Mouse (Mus musculus): Measurements from ENCODE around the gene Tekt3.

Gene Tekt3

DNA sequence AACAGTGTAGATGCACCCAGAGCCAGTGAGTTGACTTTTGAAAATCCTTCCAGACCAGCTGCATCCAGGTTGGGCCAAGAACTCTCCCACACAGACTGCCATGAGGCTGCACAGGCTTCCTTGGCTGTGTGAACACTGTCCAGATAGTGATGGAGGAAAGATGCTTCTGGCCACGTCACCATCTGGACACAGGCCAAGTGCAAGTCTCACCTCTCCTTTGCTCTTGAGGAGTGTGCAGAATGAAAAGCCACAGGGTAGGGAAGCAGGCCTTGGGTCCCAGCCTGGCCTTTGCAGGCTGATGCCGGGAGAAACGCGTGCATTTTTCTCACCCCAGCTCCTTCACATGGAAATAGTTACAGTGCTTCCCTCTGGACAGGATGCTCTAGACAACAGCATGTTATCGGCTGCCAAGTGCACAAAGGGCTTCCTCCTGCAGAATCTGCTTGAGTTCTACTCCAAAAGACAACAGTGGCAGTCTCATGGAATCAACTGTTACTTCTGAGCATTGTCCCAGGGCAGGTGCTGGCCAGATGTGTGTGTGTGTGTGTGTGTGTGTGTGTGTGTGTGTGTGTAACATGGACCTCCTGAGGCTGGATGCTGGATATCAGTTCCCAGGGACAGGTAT, 64.5 kb downstream of the Tekt3 start:
- no peak for DNase-seq (ENCODE audit: low read depth, low spot score)

DNA sequence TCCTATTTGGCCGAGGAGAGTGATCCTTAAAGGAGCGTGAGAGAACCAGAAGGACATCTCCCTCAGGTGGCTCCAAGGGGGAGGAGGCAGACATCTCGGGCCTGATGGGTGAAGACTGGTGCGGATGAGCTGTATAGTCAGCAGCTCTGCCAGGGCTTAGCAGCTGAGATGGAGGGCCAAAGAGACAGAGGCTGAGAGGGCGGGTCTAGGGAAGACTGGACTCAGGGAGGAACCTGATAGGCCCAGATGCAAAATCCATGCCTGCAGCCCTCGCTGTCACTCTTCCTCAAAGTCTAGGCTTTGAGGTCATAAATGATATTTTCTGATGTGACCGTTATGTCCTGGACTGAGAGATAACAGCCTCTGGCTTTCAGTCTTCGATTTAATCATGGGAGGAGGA, 65.5 kb downstream of the Tekt3 start:
- DNase-seq (ENCODE audit: low read depth, low spot score), result no peak

DNA sequence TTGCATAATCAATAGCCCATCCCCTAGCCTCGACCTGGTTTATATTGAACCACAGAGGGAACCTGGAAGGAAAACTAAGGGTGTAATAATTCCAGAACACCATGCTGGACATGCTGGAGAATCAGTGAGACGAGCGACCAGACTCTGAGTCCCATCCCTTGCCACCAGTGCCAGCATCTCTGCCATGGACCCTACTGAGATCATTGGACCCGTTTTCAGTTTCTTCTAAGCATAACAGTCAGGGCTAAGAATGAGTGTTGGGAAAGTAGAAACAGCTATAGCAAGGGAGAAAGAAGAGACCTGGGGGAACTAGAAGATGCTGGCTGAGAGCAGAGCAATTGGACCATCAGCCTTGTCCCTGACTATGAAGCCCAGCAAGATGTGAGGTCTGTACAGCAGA, 66.1 kb downstream of the Tekt3 start:
- no peak for DNase-seq (ENCODE audit: low read depth, low spot score)

DNA sequence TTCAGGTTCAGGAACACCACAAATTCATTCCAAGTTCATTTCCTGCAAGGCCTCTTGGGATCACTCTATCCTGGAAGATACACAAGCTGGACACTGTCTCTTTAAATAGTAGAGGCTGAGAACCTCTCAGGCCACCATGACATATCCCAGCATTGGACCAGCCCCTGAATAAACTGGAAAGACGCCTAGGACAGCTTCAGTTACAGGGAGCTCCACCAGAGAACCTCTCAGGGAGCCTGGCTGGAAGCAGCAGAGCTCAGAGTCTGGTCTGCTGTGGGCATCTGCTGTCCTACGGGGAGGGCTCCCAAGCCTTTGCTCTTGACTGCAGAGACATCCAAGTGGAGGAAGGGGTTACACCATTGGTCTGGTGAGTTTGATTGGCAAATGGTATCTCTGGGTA, 67.3 kb downstream of the Tekt3 start, which contains the start of gene Pmp22:
TSS of gene Pmp22 (plus strand) at position 199 of the 400 bp plus-strand sequence.
- no peak for DNase-seq (ENCODE audit: low read depth, low spot score)

DNA sequence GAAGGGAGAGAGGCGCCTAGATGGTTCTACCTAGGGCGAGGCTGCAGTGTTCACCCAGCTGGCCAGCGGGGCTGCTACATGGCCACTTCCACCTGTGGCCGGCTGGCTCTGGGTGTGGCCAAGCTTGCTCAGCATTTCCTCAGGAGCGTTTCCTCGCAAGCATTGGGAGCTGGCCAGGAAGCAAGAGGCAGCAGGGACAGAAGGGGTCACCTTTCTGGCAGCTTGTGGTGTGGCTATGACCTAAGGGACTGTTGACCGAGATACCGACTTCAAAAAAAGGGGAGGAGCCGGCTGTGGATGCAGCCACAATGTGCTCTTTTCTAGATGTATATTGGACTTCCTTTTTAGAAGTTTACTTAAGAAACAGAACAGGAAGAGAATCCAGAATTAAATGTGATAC, 67.9 kb downstream of the Tekt3 start:
- DNase-seq (ENCODE audit: low read depth, low spot score), result no peak

GRCm38 (mm10) chr11:63129840-63130239, 68.4 kb downstream of the Tekt3 start:
- DNase-seq (ENCODE audit: low read depth, low spot score), result no peak

DNA sequence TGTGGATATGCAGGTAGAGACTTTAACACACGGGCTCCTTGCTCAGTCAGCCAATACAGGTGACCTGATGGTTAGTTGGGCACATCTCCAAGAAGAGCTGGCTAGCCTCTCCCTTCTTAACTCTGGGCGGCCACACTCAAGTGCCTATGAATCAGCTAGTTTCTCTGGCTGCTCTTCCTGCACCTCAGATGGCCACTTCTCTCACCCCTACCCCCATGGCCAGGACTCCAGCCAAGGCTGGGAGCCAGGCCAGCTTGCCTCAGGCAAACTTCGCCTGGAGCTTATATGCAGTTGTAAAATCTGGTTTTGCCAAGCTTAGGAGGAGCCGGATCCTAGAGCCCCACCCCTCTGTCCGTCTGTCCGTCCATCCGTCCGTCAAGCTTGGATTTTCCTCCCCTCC, 69.0 kb downstream of the Tekt3 start:
- no peak for DNase-seq (ENCODE audit: low read depth, low spot score)

DNA sequence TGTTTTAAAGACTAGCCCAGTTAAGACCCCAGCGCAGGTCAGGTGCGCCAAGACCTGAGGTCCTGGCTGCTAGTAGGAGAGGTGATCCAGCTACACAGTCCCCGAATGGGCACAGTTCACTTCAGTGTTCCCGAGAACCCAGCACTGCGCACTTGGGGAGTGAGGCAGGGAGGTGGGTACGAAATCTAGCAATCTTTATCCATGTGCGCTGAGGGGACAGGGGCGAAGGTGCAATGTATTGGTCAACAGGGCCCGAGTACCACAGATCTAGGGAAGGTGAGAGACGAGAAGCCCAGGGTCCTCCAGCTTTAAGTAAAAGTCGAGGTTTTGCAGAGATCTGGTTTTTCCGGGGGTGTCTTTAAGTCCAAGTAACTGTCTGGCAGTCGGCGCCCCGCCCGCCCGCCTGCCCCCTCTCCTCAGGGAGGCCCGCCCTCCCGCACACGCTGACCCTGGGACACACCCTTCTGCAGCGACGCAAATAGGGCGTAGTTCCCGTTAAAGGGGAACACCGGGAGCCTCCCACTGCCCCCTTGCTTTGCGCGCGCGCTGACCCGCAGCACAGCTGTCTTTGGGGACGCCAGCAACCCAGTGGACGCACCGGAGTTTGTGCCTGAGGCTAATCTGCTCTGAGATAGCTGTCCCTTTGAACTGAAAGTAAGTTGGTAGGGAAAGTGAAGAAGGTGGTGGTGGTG, 69.7 kb downstream of the Tekt3 start:
- no peak for DNase-seq (ENCODE audit: low read depth, low spot score)

- no peak for DNase-seq (ENCODE audit: low read depth, low spot score)
These were observed 70.2 kb downstream of the Tekt3 start for GRCm38 (mm10) chr11:63131693-63132040.

DNA sequence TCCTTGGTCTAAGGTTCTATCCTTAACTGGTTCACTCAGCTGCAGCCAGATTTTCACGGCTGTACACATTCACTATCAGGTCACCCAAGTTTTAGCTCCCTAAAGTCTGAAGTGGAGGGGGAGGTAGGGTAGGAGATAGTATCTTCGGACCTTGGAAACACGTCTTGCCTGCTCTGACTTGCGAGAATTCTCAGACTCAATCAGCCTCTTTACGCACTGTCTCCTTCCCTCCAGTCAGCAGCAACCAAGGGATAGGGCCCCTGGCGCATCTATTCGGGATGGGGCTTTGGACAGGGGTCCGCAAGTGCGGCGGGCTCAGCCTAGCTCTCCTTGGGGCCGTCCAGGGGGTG, 70.7 kb downstream of the Tekt3 start:
- DNase-seq (ENCODE audit: low read depth, low spot score), result no peak

DNA sequence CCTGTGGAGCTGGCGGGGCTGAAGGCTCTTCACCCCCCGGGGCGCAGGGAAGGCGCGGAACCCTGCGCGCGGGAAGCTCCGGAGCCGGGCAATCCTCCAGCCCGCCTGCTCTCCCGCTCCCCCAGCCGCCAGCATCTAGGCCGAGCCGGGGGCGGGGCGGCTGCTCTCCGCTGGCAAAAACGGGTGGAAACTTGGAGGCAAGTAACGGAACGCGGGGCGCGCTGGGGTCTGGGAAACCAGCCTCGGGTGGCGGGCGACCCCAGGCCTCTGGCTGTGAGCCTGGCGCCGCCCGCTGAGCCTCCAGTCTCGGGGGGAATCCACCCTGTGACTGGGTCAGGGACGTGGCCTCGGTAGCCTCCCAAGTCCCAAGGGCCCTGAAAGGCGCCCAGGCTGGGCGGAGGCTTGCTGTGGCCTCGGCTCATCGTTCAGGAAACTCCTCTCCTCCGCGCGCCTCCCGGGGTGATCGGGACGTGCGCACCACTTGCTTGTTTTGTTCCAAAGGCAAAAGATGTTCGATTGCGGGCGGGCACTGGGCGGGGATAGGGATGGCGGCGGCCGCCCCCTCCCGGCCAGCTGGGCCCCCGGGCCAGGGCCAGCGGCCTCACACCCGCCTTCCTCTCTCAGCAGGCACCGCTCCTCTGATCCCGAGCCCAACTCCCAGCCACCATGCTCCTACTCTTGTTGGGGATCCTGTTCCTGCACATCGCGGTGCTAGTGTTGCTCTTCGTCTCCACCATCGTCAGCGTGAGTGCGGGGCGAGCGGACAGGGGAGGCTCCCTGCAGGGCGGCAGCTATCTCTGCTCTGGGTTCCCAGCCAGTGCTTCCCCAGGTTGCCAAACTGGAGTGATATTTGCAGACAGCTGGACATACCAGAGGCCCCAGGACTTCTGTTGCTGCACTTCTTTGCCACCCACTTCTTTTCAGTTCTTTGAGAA, 71.3 kb downstream of the Tekt3 start:
- DNase-seq (ENCODE audit: low read depth, low spot score), result no peak

DNA sequence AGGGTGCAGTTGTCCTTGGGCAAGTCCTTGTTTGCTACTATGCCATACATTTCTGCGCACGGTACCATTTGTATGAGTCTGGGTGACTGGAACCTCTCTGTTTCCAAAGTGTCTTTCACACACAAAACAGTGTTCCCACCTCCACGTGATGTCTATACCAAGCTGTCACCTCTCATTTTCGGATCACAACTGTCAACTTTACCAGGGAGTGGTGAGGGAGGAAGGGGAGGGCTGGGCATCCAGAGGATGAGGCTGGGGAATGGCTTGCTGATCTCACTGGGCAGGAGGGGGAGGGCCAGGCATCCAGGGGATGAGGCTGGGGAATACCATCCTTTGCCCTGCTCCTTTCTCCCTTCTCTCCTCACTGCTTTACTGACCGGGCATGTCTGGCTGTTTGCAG, 72.6 kb downstream of the Tekt3 start:
- DNase-seq (ENCODE audit: low read depth, low spot score), result no peak

- no peak for DNase-seq (ENCODE audit: low read depth, low spot score)
These were observed 73.5 kb downstream of the Tekt3 start for GRCm38 (mm10) chr11:63134742-63135482.

- peak; percentile 80 for DNase-seq (ENCODE audit: low read depth, low spot score)
These were observed 74.2 kb downstream of the Tekt3 start for GRCm38 (mm10) chr11:63135622-63136021.

DNA sequence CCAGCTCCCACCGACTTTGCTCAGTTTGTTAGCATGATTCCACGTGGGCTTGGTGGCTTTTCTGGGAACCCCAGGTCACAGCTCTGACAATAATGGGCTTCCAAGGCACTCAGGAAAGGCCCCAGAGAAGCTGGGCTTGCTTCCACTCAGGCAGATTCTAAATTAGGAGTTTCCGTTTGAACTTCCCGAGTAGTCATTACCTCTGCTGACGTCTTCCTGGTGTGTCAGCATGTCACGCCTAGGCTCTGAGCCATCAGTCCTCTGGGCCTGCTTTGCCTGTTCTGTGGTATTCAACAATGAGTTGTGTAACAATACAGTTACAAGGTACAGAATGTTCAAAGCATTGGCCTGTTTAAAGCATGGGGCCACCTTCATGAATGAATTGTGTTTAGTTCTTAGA, 74.8 kb downstream of the Tekt3 start:
- DNase-seq (ENCODE audit: low read depth, low spot score), result no peak

DNA sequence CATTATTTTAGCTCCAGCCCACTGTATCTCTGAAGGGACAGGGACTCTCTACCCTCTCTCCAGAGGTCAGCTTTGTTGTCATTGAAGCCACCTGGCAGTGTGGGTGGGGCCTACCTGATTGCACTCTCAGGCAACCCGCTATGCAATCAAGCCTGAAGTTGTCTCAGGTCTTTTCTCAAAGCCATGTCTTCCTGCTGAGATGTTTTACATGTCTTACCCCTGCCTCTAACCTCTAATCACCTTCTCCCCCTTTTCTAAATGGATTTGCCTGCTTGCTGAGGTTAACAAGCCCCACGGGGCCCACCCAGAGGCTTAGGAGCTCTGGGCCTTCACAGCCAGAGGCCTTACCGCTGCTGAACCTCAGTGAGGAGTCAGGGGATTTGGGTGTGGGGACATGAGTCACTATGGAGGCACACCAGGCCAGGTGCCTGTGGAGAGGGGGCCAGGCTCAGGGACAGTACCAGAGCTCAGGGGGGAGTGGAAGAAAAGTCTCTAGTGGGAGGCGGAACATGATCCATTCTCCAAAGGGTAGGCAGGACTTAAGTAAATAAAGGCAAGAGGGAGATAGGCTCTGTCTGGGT, 75.5 kb downstream of the Tekt3 start:
- DNase-seq (ENCODE audit: low read depth, low spot score), result no peak

- no peak for DNase-seq (ENCODE audit: low read depth, low spot score)
These were observed 77.3 kb downstream of the Tekt3 start for GRCm38 (mm10) chr11:63138739-63139138.

DNA sequence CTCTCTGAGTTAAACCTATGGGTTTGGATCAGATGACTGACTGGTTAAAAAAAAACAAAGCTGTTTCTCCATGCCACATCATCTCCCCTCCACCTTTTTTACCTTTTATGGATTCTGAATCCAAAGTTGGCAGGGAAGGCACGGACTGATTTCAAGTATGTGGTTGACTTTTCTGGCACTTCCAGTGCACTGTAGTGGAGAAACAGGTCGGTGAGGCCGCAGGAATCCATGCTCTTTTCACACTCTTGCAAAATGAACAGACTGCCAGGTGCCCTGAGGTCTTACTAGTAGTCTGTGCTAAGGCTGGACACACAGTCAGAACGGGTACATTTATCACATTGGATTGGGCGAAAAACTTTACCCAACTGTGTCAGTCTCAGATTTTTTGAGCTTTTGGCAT, 80.9 kb downstream of the Tekt3 start:
- DNase-seq (ENCODE audit: low read depth, low spot score), result no peak

- DNase-seq (ENCODE audit: low read depth, low spot score), result no peak
These were observed 81.4 kb downstream of the Tekt3 start for GRCm38 (mm10) chr11:63142816-63143215.

GRCm38 (mm10) chr11:63143486-63143885, 82.0 kb downstream of the Tekt3 start:
- no peak for DNase-seq (ENCODE audit: low read depth, low spot score)

All from telencephalon, adult 2 months (tissue).